Comparison of ENCODE assay signal across 27 mouse cellular contexts in the genomic region with DNA sequence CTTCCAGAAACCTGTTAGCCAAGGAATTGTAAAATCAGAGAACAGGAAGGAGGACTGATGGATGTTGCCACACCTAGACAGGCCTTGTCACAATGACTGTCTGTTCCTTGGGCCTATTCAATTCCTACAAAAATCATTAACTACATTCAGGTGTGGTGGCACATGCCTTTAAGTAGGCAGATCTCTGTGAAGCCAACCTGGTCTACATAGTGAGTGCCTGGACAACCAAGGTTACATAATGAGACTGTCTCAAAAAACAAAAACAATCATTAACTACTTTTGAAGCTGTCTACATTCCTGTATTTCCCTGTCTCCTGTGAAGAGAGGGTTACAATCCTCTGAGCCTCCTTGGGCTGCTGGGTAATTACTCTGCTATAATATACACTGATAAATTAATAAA.
DNase-seq lines count a peak whose midpoint lies in the region; ATAC-seq and TF ChIP-seq lines count a peak whose summit lies in the region.
"Had no signal": no experiment of that assay in that cellular context is flagged by ENCODE, and none has a peak within 500 bp of the region (broad histone marks: within the 10 kb centered on the region; RNA-seq: fewer than 3 reads in every experiment).

No protein-coding gene starts in this region.

- no peak overlapping the region for H3K4me3 ChIP-seq in kidney, embryonic 14.5 days (ENCODE audit: low read length)
- no peak overlapping the region for H3K4me3 ChIP-seq in intestine, embryonic 14.5 days (ENCODE audit: low read depth, low read length)
- no peak overlapping the region for H3K4me3 ChIP-seq in intestine, postnatal 0 days (ENCODE audit: low read depth, low read length)
- H3K4me3 ChIP-seq in layer of hippocampus, adult 2 months, result no peak overlapping the region
- H3K4me3 ChIP-seq: embryonic facial prominence, embryonic 10.5 days; embryonic facial prominence, embryonic 13.5 days; erythroblast, embryonic 14.5 days; forebrain, embryonic 12.5 days; forebrain, embryonic 15.5 days; heart, adult 2 months; heart, embryonic 10.5 days; heart, embryonic 13.5 days; hindbrain, embryonic 12.5 days had no signal

- H3K9me3 ChIP-seq in kidney, embryonic 14.5 days (ENCODE audit: control insufficient read depth, low read length), result no peaks in the 10 kb centered on the region
- H3K9me3 ChIP-seq in intestine, embryonic 14.5 days (ENCODE audit: control insufficient read depth, low read length), result no peaks in the 10 kb centered on the region
- no peaks in the 10 kb centered on the region for H3K9me3 ChIP-seq in intestine, postnatal 0 days (ENCODE audit: control insufficient read depth)
- H3K9me3 ChIP-seq: embryonic facial prominence, embryonic 10.5 days; embryonic facial prominence, embryonic 13.5 days; forebrain, embryonic 12.5 days; forebrain, embryonic 15.5 days; heart, embryonic 10.5 days; heart, embryonic 13.5 days; hindbrain, embryonic 12.5 days had no signal

- H3K4me1 ChIP-seq in kidney, embryonic 14.5 days (ENCODE audit: control insufficient read depth, insufficient read depth, low read length), result peaks cover 3% of the 10 kb centered on the region; the same call in 1 of the 2 replicates
- peaks cover 9% of the 10 kb centered on the region; the same call in 1 of the 2 replicates for H3K4me1 ChIP-seq in intestine, embryonic 14.5 days (replicated peaks; ENCODE audit: control insufficient read depth, insufficient read depth, low read length)
- H3K4me1 ChIP-seq in intestine, postnatal 0 days (replicated peaks; ENCODE audit: control insufficient read depth, insufficient read depth, low read length), result 0 out of 2 replicates have a peak, but pooled peaks cover 5% of the 10 kb centered on the region
- H3K4me1 ChIP-seq: forebrain, embryonic 15.5 days had no signal

- H3K4me2 ChIP-seq in kidney, embryonic 14.5 days (replicated peaks; ENCODE audit: low read depth, low read length), result no peak overlapping the region
- H3K4me2 ChIP-seq in intestine, embryonic 14.5 days (ENCODE audit: low read length), result no peak overlapping the region
- no peak overlapping the region for H3K4me2 ChIP-seq in intestine, postnatal 0 days (replicated peaks; ENCODE audit: low read depth)
- H3K4me2 ChIP-seq: embryonic facial prominence, embryonic 13.5 days; forebrain, embryonic 12.5 days; forebrain, embryonic 15.5 days; heart, embryonic 13.5 days; hindbrain, embryonic 12.5 days had no signal

- H3K27ac ChIP-seq in kidney, embryonic 14.5 days (ENCODE audit: low read depth, low read length), result no peak overlapping the region
- no peak overlapping the region for H3K27ac ChIP-seq in intestine, embryonic 14.5 days (ENCODE audit: low read depth)
- H3K27ac ChIP-seq in intestine, postnatal 0 days (ENCODE audit: low read depth, low read length), result no peak overlapping the region
- no peak overlapping the region for H3K27ac ChIP-seq in layer of hippocampus, adult 2 months
- H3K27ac ChIP-seq: embryonic facial prominence, embryonic 10.5 days; embryonic facial prominence, embryonic 13.5 days; forebrain, embryonic 12.5 days; forebrain, embryonic 15.5 days; heart, adult 2 months; heart, embryonic 10.5 days; heart, embryonic 13.5 days; hindbrain, embryonic 12.5 days had no signal

- TF ChIP-seq CTCF in intestine, postnatal 0 days (IDR thresholded peaks at IDR 0.05; ENCODE audit: low read depth), result no peak
- no peak for TF ChIP-seq CTCF in layer of hippocampus, adult 2 months (conservative IDR thresholded peaks at IDR 0.05)

- H3K9ac ChIP-seq in kidney, embryonic 14.5 days (ENCODE audit: low read depth, low read length), result no peak overlapping the region
- H3K9ac ChIP-seq in intestine, embryonic 14.5 days (ENCODE audit: low read length), result no peak overlapping the region
- H3K9ac ChIP-seq in intestine, postnatal 0 days (ENCODE audit: low read depth, low read length), result no peak overlapping the region
- H3K9ac ChIP-seq: embryonic facial prominence, embryonic 13.5 days; forebrain, embryonic 12.5 days; forebrain, embryonic 15.5 days; heart, embryonic 13.5 days; hindbrain, embryonic 12.5 days had no signal

- ATAC-seq in kidney, embryonic 14.5 days (ENCODE audit: low FRiP score, low TSS enrichment), result no peak
- 0 out of 2 replicates have a peak, but pooled peaks have one; percentile 19 for ATAC-seq in intestine, embryonic 14.5 days (replicated peaks; ENCODE audit: low FRiP score, low TSS enrichment, low read depth)
- peak; percentile 72 for ATAC-seq in intestine, postnatal 0 days
- ATAC-seq: activated CD4-positive, CD25-positive, alpha-beta regulatory T cell, adult 4 months; forebrain, embryonic 15.5 days had no signal

- no peaks in the 10 kb centered on the region for H3K36me3 ChIP-seq in kidney, embryonic 14.5 days (ENCODE audit: control insufficient read depth, insufficient read depth, low read length)
- H3K36me3 ChIP-seq in intestine, embryonic 14.5 days (ENCODE audit: control insufficient read depth, insufficient read depth, low read length), result no peaks in the 10 kb centered on the region
- H3K36me3 ChIP-seq in intestine, postnatal 0 days (ENCODE audit: control insufficient read depth, insufficient read depth), result no peaks in the 10 kb centered on the region
- H3K36me3 ChIP-seq: embryonic facial prominence, embryonic 10.5 days; embryonic facial prominence, embryonic 13.5 days; forebrain, embryonic 12.5 days; forebrain, embryonic 15.5 days; heart, embryonic 10.5 days; heart, embryonic 13.5 days; hindbrain, embryonic 12.5 days had no signal

- peak; percentile 35 for DNase-seq in heart, adult 11 months
- no peak for DNase-seq in heart, postnatal 25 days (ENCODE audit: low spot score)
- DNase-seq in kidney, adult 8-10 months, result peak; percentile 16 to 72
- DNase-seq in intestine, embryonic 14.5 days (ENCODE audit: low spot score), result no peak
- DNase-seq in layer of hippocampus, adult 2 months (ENCODE audit: low spot score in 2 of 2), result no peak
- no peak for DNase-seq in thymus, postnatal 36 days
- DNase-seq: adrenal gland, adult 8-10 months; adrenal gland, postnatal 25 days; cerebellum, adult 11-12 months; cerebellum, adult 8-10 months; cerebellum, postnatal 10 days; cerebellum, postnatal 36 days; embryo, embryonic 11 days; gastrocnemius, postnatal 25 days; heart, adult 2 months; heart, postnatal 14 days had no signal

- intact Hi-C loops in heart, postnatal 25 days (cut with DNase I), result no loop called here

- H3K27me3 ChIP-seq in kidney, embryonic 14.5 days (ENCODE audit: control insufficient read depth, insufficient read depth, low read length), result no peaks in the 10 kb centered on the region
- no peaks in the 10 kb centered on the region for H3K27me3 ChIP-seq in intestine, embryonic 14.5 days (replicated peaks; ENCODE audit: control insufficient read depth, insufficient read depth, low read length)
- H3K27me3 ChIP-seq in intestine, postnatal 0 days (replicated peaks; ENCODE audit: control insufficient read depth, insufficient read depth, low read length), result 0 out of 2 replicates have a peak, but pooled peaks cover under 1% of the 10 kb centered on the region
- H3K27me3 ChIP-seq: embryonic facial prominence, embryonic 13.5 days; forebrain, embryonic 12.5 days; forebrain, embryonic 15.5 days; heart, embryonic 13.5 days; hindbrain, embryonic 12.5 days had no signal

Comparison
In these comparisons a context has a peak if more than half of its experiments do, and no peak if none do; other contexts are left out.
1. DNase-seq: peak in heart, adult 11 months (single experiment) and kidney, adult 8-10 months (2 of 2); none in heart, postnatal 25 days (single experiment), intestine, embryonic 14.5 days (single experiment), layer of hippocampus, adult 2 months (0 of 2) and thymus, postnatal 36 days (0 of 2).